Mouse (Mus musculus) erythroblast, adult 5-6 weeks (primary cell): ENCODE data around the gene Spata16. TPM values are rescaled to one million over a fixed set of nuclear protein-coding genes. Genes with fewer than 3 reads are reported as not detected.

Source experiments
- ATAC-seq: replicated peaks from 2 replicates; pipeline ENCODE4 v1.8.0; 2016; ENCODE audit warnings: moderate number of reproducible peaks, mild to moderate bottlenecking, moderate TSS enrichment, inconsistent platforms; ENCODE audit not compliant: poor library complexity, low FRiP score, severe bottlenecking
- total RNA-seq, 2 experiments: library from RNA; stranded (forward) in 1 of 2; stranded (reverse) in 1 of 2; fragments of 150-400 nt in 1 of 2; fragments of 200-764, 138-1000 nt in 1 of 2; gene quantifications; 2 replicates each; pipeline versions ENCODE4 v1.2.3 to v1.2.4; 2015 to 2017; ENCODE audit warnings: low replicate concordance in 2 of 2

Gene Spata16
- total RNA-seq, 2 experiments from 2014 or later = not detected

GRCm38 (mm10) chr3:26968852-26969513 is 331.6 kb downstream of the Spata16 start:
- ATAC-seq = no peak

- ATAC-seq = no peak
Measured at GRCm38 (mm10) chr3:26970529-26970928, 333.1 kb downstream of the Spata16 start.

- no peak for ATAC-seq
Measured at GRCm38 (mm10) chr3:26971276-26971675, 333.9 kb downstream of the Spata16 start.

GRCm38 (mm10) chr3:26972105-26972504 is 334.7 kb downstream of the Spata16 start:
- ATAC-seq = no peak

- no peak for ATAC-seq
Measured at GRCm38 (mm10) chr3:26979603-26980002, 342.2 kb downstream of the Spata16 start.

GRCm38 (mm10) chr3:26980371-26980770 is 343.0 kb downstream of the Spata16 start:
- ATAC-seq = no peak

GRCm38 (mm10) chr3:26981979-26982623 is 344.7 kb downstream of the Spata16 start:
- no peak for ATAC-seq

GRCm38 (mm10) chr3:26983749-26984148 is 346.3 kb downstream of the Spata16 start:
- no peak for ATAC-seq

GRCm38 (mm10) chr3:27006844-27007243 is 369.4 kb downstream of the Spata16 start:
- no peak for ATAC-seq

GRCm38 (mm10) chr3:27027957-27028356 is 390.5 kb downstream of the Spata16 start:
- no peak for ATAC-seq

GRCm38 (mm10) chr3:27028526-27028925 is 391.1 kb downstream of the Spata16 start:
- no peak for ATAC-seq

- no peak for ATAC-seq
Measured at GRCm38 (mm10) chr3:27030067-27030857, 392.8 kb downstream of the Spata16 start.
